Mouse (Mus musculus) CH12.LX (cell line): ENCODE data around the gene Tmem119. TPM values are rescaled to one million over a fixed set of nuclear protein-coding genes. Genes with fewer than 3 reads are reported as not detected.

ENCODE experiments used
- DNase-seq: peaks from one replicate; pipeline ENCODE4 v3.0.0-alpha.2; 2013; ENCODE audit errors: extremely low read depth
- H3K27ac ChIP-seq: 2 replicates; pipeline ENCODE4 v1.5.1; 2012; ENCODE audit warnings: low read depth, mild to moderate bottlenecking, control low read depth, moderate library complexity; ENCODE audit not compliant: insufficient read depth
- H3K27me3 ChIP-seq: replicated peaks from 2 replicates; pipeline ENCODE3; 2012; ENCODE audit warnings: inconsistent platforms
- H3K36me3 ChIP-seq, 2 experiments: replicated peaks in 1 of 2; 2 replicates each; pipeline versions ENCODE3 to v1.6.1; 2012; ENCODE audit warnings: inconsistent platforms in 1 of 2, low read length in 1 of 2, mild to moderate bottlenecking in 1 of 2, mixed read lengths in 1 of 2, moderate library complexity in 1 of 2; ENCODE audit not compliant: control insufficient read depth in 1 of 2, insufficient read depth in 1 of 2
- H3K4me1 ChIP-seq, 2 experiments: 2 replicates each; pipeline ENCODE4 v1.6.1; 2012; ENCODE audit warnings: inconsistent platforms in 1 of 2, moderate library complexity in 1 of 2; ENCODE audit not compliant: insufficient read depth in 2 of 2, control insufficient read depth in 1 of 2
- H3K4me2 ChIP-seq: 2 replicates; pipeline ENCODE4 v1.6.1; 2012; ENCODE audit warnings: low read depth, mild to moderate bottlenecking, control low read depth; ENCODE audit not compliant: poor library complexity, insufficient read depth, severe bottlenecking
- H3K4me3 ChIP-seq, 3 experiments: fragments of 150-350 bp in 1 of 3; sonication (generic) in 1 of 3; replicated peaks in 1 of 3; 2 replicates each; pipeline versions ENCODE3 to v1.5.1; 2011 to 2012; ENCODE audit warnings: low read depth in 2 of 3, low read length in 2 of 3, mild to moderate bottlenecking in 2 of 3, moderate library complexity in 2 of 3, control low read depth in 1 of 3, improper control_type of control experiment in 1 of 3, inconsistent platforms in 1 of 3, mixed read lengths in 1 of 3; ENCODE audit not compliant: poor library complexity in 1 of 3
- H3K79me2 ChIP-seq: replicated peaks from 2 replicates; pipeline ENCODE4 v1.6.1; 2012; ENCODE audit warnings: mild to moderate bottlenecking, moderate library complexity; ENCODE audit not compliant: control insufficient read depth, poor library complexity, insufficient read depth, severe bottlenecking; ENCODE audit errors: extremely low read depth
- H3K9ac ChIP-seq: 2 replicates; pipeline ENCODE4 v1.6.1; 2012; ENCODE audit warnings: low read depth, mild to moderate bottlenecking, control low read depth, moderate library complexity; ENCODE audit not compliant: insufficient read depth
- H3K9me3 ChIP-seq: replicated peaks from 2 replicates; pipeline ENCODE3; 2012; ENCODE audit warnings: low read length, inconsistent platforms, mixed read lengths
- BHLHE40 ChIP-seq: IDR thresholded peaks from 2 replicates; pipeline ENCODE4 v1.6.1; 2011; ENCODE audit warnings: mild to moderate bottlenecking, low read depth, low read length, improper control_type of control experiment
- CHD1 ChIP-seq: IDR thresholded peaks from 2 replicates; pipeline ENCODE4 v1.6.1; 2012; ENCODE audit warnings: low read depth, low read length, improper control_type of control experiment, inconsistent platforms
- CHD2 ChIP-seq: IDR thresholded peaks from 2 replicates; pipeline ENCODE4 v1.6.1; 2011; ENCODE audit warnings: low read length, improper control_type of control experiment
- CTCF ChIP-seq, 2 experiments: IDR thresholded peaks in 1 of 2; conservative IDR thresholded peaks in 1 of 2; 2 replicates each; pipeline ENCODE4 v1.5.1; 2011 to 2012; ENCODE audit warnings: low read depth in 2 of 2, low read length in 2 of 2, improper control_type of control experiment in 1 of 2, inconsistent platforms in 1 of 2, mild to moderate bottlenecking in 1 of 2, moderate library complexity in 1 of 2
- E2F4 ChIP-seq: IDR thresholded peaks from 2 replicates; pipeline ENCODE4 v1.6.1; 2011; ENCODE audit warnings: low read depth, low read length, improper control_type of control experiment; ENCODE audit not compliant: insufficient replicate concordance
- ELF1 ChIP-seq: IDR thresholded peaks from 2 replicates; pipeline ENCODE4 v1.6.1; 2014; ENCODE audit warnings: low read depth, mild to moderate bottlenecking, inconsistent platforms, low read length, improper control_type of control experiment
- EP300 ChIP-seq: IDR thresholded peaks from 2 replicates; pipeline ENCODE4 v1.6.1; 2011; ENCODE audit warnings: low read length, improper control_type of control experiment
- ETS1 ChIP-seq: conservative IDR thresholded peaks from 2 replicates; pipeline ENCODE4 v1.6.1; 2012; ENCODE audit warnings: low read depth, mild to moderate bottlenecking, inconsistent platforms, low read length, improper control_type of control experiment, moderate library complexity
- JUN ChIP-seq: IDR thresholded peaks from 2 replicates; pipeline ENCODE4 v1.6.1; 2011; ENCODE audit warnings: low read depth, mild to moderate bottlenecking, low read length, improper control_type of control experiment, moderate library complexity; ENCODE audit not compliant: insufficient read depth
- JUND ChIP-seq: conservative IDR thresholded peaks from 2 replicates; pipeline ENCODE4 v1.6.1; 2011; ENCODE audit warnings: low read depth, low read length, improper control_type of control experiment
- KAT2A ChIP-seq: IDR thresholded peaks from 2 replicates; pipeline ENCODE4 v1.6.1; 2012; ENCODE audit warnings: low read length, improper control_type of control experiment, inconsistent platforms; ENCODE audit not compliant: insufficient replicate concordance
- MAX ChIP-seq: IDR thresholded peaks from 2 replicates; pipeline ENCODE4 v1.6.1; 2011; ENCODE audit warnings: low read length, improper control_type of control experiment
- MAZ ChIP-seq: IDR thresholded peaks from 2 replicates; pipeline ENCODE4 v1.6.1; 2012; ENCODE audit warnings: low read depth, mild to moderate bottlenecking, inconsistent platforms, low read length, improper control_type of control experiment, moderate library complexity
- MXI1 ChIP-seq: IDR thresholded peaks from 2 replicates; pipeline ENCODE4 v1.6.1; 2011; ENCODE audit warnings: mild to moderate bottlenecking, low read depth, low read length, improper control_type of control experiment
- MYC ChIP-seq: IDR thresholded peaks from 2 replicates; pipeline ENCODE4 v1.6.1; 2011; ENCODE audit warnings: low read depth, mild to moderate bottlenecking, improper control_type of control experiment, low read length
- NELFE ChIP-seq: IDR thresholded peaks from 2 replicates; pipeline ENCODE4 v1.6.1; 2011; ENCODE audit warnings: low read depth, low read length, improper control_type of control experiment
- NRF1 ChIP-seq: IDR thresholded peaks from 2 replicates; pipeline ENCODE4 v1.6.1; 2014; ENCODE audit warnings: low read depth, mild to moderate bottlenecking, inconsistent platforms, low read length, improper control_type of control experiment, moderate library complexity
- POLR2A ChIP-seq: IDR thresholded peaks from 2 replicates; pipeline ENCODE4 v1.6.1; 2011; ENCODE audit warnings: low read depth, mild to moderate bottlenecking, improper control_type of control experiment, low read length
- POLR2AphosphoS2 ChIP-seq: IDR thresholded peaks from 2 replicates; pipeline ENCODE4 v1.6.1; 2011; ENCODE audit warnings: low read depth, low read length, improper control_type of control experiment
- RAD21 ChIP-seq: IDR thresholded peaks from 2 replicates; pipeline ENCODE4 v1.6.1; 2011; ENCODE audit warnings: low read depth, mild to moderate bottlenecking, low read length, improper control_type of control experiment, moderate library complexity
- SIN3A ChIP-seq: IDR thresholded peaks from 2 replicates; pipeline ENCODE4 v1.6.1; 2012; ENCODE audit warnings: low read length, improper control_type of control experiment, inconsistent platforms
- SMC3 ChIP-seq: IDR thresholded peaks from 2 replicates; pipeline ENCODE4 v1.6.1; 2011; ENCODE audit warnings: low read depth, low read length, improper control_type of control experiment
- UBTF ChIP-seq: IDR thresholded peaks from 2 replicates; pipeline ENCODE4 v1.6.1; 2012; ENCODE audit warnings: low read depth, mild to moderate bottlenecking, inconsistent platforms, low read length, improper control_type of control experiment, moderate library complexity
- USF1 ChIP-seq: IDR thresholded peaks from 2 replicates; pipeline ENCODE4 v1.6.1; 2014; ENCODE audit warnings: low read depth, mild to moderate bottlenecking, inconsistent platforms, low read length, improper control_type of control experiment
- USF2 ChIP-seq: conservative IDR thresholded peaks from 2 replicates; pipeline ENCODE4 v1.6.1; 2011; ENCODE audit warnings: low read depth, low read length, improper control_type of control experiment
- ZC3H11A ChIP-seq: IDR thresholded peaks from 2 replicates; pipeline ENCODE4 v1.6.1; 2012; ENCODE audit warnings: low read depth, mild to moderate bottlenecking, inconsistent platforms, low read length, improper control_type of control experiment
- ZKSCAN1 ChIP-seq: IDR thresholded peaks from 2 replicates; pipeline ENCODE4 v1.6.1; 2012; ENCODE audit warnings: low read depth, inconsistent platforms, low read length, improper control_type of control experiment, borderline replicate concordance
- ZMIZ1 ChIP-seq: IDR thresholded peaks from 2 replicates; pipeline ENCODE4 v1.6.1; 2012; ENCODE audit warnings: low read depth, mild to moderate bottlenecking, inconsistent platforms, low read length, improper control_type of control experiment
- ZNF384 ChIP-seq: IDR thresholded peaks from 2 replicates; pipeline ENCODE4 v1.6.1; 2012; ENCODE audit warnings: low read depth, low read length, improper control_type of control experiment, inconsistent platforms
- dilution Hi-C: fragments of 300-500 bp; cut with MboI; formaldehyde crosslinking; loops from 2 replicates; pipeline ENCODE4 v1.14.3; 2020; ENCODE audit warnings: low sequenced_read_pairs; ENCODE audit not compliant: extremely low pct_unique_long_range_greater_than_20kb, extremely low pct_ligation_motif_present
- in situ Hi-C: fragments of 300-500 bp; cut with MboI; formaldehyde crosslinking; loops from 3 replicates; pipeline ENCODE4 v1.14.3; 2019; ENCODE audit warnings: low sequenced_read_pairs, low pct_ligation_motif_present, low pct_unique_long_range_greater_than_20kb, mixed read lengths
- polyA plus RNA-seq: library from polyadenylated mRNA; unstranded; fragments of >175 nt; gene quantifications from 2 replicates; pipeline ENCODE4 v1.2.1, GENCODE M21; 2012; ENCODE audit warnings: low read depth; ENCODE audit not compliant: insufficient read length
- total RNA-seq, 2 experiments: library from RNA; depleted of rRNA; stranded (reverse); fragments of 300-350 nt in 1 of 2; fragments of >200 nt in 1 of 2; gene quantifications; 2 replicates each; pipeline ENCODE4 v1.2.3; 2012 to 2014

Gene Tmem119
- total and polyA plus RNA-seq, 3 experiments = 0.30 to 1.5 (median 1.0) TPM

GRCm38 (mm10) chr5:113815638-113816152 lies 15.4 kb upstream of the Tmem119 start (continued):
- no peak for TF ChIP-seq ZKSCAN1
- no peak for TF ChIP-seq MAX
- TF ChIP-seq ZMIZ1 = no peak
- TF ChIP-seq BHLHE40 = peak; percentile 90
- TF ChIP-seq MYC = peak; percentile 69; the same call in 1 of the 2 replicates
- peak; percentile 80; the same call in 1 of the 2 replicates for TF ChIP-seq SIN3A
- TF ChIP-seq NELFE = peak; percentile 49; the same call in 1 of the 2 replicates
- no peak for TF ChIP-seq USF1
- TF ChIP-seq, all 38 proteins: peak for 20

GRCm38 (mm10) chr5:113815041-113815389 lies 14.7 kb upstream of the Tmem119 start:
- peak overlapping the region; percentile 67 for H3K4me2 ChIP-seq
- no peaks in the 10 kb centered on the region for H3K27me3 ChIP-seq
- no peak for DNase-seq
- H3K79me2 ChIP-seq = no peaks in the 10 kb centered on the region
- peak overlapping the region; percentile 38 for H3K9ac ChIP-seq
- TF ChIP-seq CTCF (conservative IDR thresholded peaks at IDR 0.05 in 1 of 2, IDR thresholded peaks at IDR 0.05 in 1 of 2; ENCODE audit: low read depth in 2 of 2, low read length in 2 of 2) (no peak), MAX (no peak), CHD2 (no peak; the same call in 1 of the 2 replicates), JUN (no peak), ZC3H11A (no peak), POLR2A (peak; percentile 35; the same call in 1 of the 2 replicates), E2F4 (no peak), ETS1 (no peak), ZNF384 (no peak), CHD1 (0 out of 2 replicates have a peak, but pooled peaks have one; percentile 17), USF2 (no peak), POLR2AphosphoS2 (no peak), USF1 (no peak), MXI1 (no peak), NELFE (no peak; the same call in 1 of the 2 replicates), NRF1 (no peak), SMC3 (no peak), EP300 (no peak), JUND (no peak), RAD21 (no peak), ZKSCAN1 (no peak), SIN3A (no peak), KAT2A (no peak), UBTF (no peak), MYC (no peak), MAZ (no peak; the same call in 1 of the 2 replicates), ELF1 (peak; percentile 71)
- H3K4me1 ChIP-seq = peaks cover 9 to 36% of the 10 kb centered on the region in 2 experiments; a peak in 3 of 4 replicates
- peak overlapping the region; percentile 82 for H3K27ac ChIP-seq
- H3K4me3 ChIP-seq = peak overlapping the region in 2 of 3 experiments; percentile 21 to 41
- H3K9me3 ChIP-seq = peaks cover 12% of the 10 kb centered on the region
- in situ Hi-C loops = loop anchor here (10.0 kb wide), 1 partner anchor 450 kb away; no protein-coding TSS in a partner anchor
- H3K36me3 ChIP-seq = peaks cover 6 to 20% of the 10 kb centered on the region in 2 experiments
- dilution Hi-C loops = no loop called here
